Mouse (Mus musculus): Measurements from ENCODE around the gene Vsig10l. TPM values are rescaled to one million over a fixed set of nuclear protein-coding genes. Genes with fewer than 3 reads are reported as not detected.
A peak's percentile ranks its signal among the peaks of the same experiment; 100 is the strongest.

The Vsig10l gene
- polyA plus RNA-seq, 1 experiment from 2014 or later = 1.8 TPM

- H3K36me3 ChIP-seq = no peaks in the 10 kb centered on the region
- peaks cover 17% of the 10 kb centered on the region for H3K4me1 ChIP-seq (replicated peaks)
- WGBS = 78% methylated on average over 3 of the region's 3 CpGs
- ATAC-seq (ENCODE audit: insufficient number of reproducible peaks, insufficient read depth, low FRiP score, low TSS enrichment, low read depth) = no peak
- no peak overlapping the region for H3K4me2 ChIP-seq
- H3K27me3 ChIP-seq = no peaks in the 10 kb centered on the region
- H3K9ac ChIP-seq (replicated peaks) = no peak overlapping the region
- H3K27ac ChIP-seq = no peak overlapping the region
- no peaks in the 10 kb centered on the region for H3K9me3 ChIP-seq
- H3K4me3 ChIP-seq (replicated peaks) = no peak overlapping the region
These were observed 21.9 kb upstream of the Vsig10l start for GRCm38 (mm10) chr7:43441071-43441470.

GRCm38 (mm10) chr7:43442684-43443083, 20.3 kb upstream of the Vsig10l start:
- no peaks in the 10 kb centered on the region for H3K9me3 ChIP-seq
- 15% methylated on average over 9 of the region's 9 CpGs for WGBS
- no peaks in the 10 kb centered on the region for H3K27me3 ChIP-seq
- no peaks in the 10 kb centered on the region for H3K36me3 ChIP-seq
- peaks cover 17% of the 10 kb centered on the region for H3K4me1 ChIP-seq (replicated peaks)
- no peak for ATAC-seq (ENCODE audit: insufficient number of reproducible peaks, insufficient read depth, low FRiP score, low TSS enrichment, low read depth)
- peak overlapping the region; percentile 80 for H3K4me2 ChIP-seq
- peak overlapping the region; percentile 60 for H3K9ac ChIP-seq (replicated peaks)
- peak overlapping the region; percentile 54 for H3K4me3 ChIP-seq (replicated peaks)
- H3K27ac ChIP-seq = peak overlapping the region; percentile 95

DNA sequence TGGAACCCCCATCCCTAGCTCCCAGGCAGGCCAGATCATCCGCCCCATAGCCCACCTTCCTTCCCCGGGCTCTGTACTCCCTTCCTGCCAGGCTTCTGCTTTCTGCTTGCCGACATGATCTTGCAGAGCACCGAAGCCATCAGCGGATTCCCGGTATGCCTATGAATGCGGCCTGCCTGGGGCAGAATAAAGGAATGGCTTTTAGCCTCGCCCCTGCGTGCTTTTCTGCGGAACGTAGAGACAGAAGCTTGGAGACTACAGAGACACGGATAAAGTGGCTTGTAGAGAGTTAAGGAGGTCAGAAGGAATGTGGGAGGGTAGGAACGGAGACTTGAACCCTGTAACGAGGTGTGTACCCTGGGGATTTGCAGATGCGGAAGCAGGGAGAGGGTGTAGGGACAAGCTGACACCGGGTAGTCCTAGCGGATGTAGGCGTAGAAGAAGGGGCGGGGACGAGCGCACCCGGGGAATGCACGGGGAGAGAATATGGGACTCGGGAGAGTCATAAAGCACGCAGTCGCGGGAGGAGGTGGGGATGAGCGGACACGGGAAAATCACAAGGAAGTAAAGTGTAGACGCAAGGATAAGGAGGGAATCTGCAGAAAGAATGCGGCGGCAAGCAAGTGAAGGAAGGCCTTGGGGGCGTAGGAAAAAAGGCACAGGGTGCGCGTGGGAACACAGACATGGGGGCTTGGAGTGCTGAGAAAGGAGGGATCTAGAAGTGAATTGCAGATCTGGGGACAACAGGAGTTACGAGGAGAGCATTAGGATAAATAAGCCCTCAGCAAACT, 19.6 kb upstream of the Vsig10l start:
- H3K9me3 ChIP-seq = no peaks in the 10 kb centered on the region
- H3K4me3 ChIP-seq (replicated peaks) = peak overlapping the region; percentile 54
- peaks cover 17% of the 10 kb centered on the region for H3K4me1 ChIP-seq (replicated peaks)
- no peaks in the 10 kb centered on the region for H3K36me3 ChIP-seq
- peak overlapping the region; percentile 80 for H3K4me2 ChIP-seq
- H3K27me3 ChIP-seq = no peaks in the 10 kb centered on the region
- WGBS = 1% methylated on average over 36 of the region's 36 CpGs
- H3K9ac ChIP-seq (replicated peaks) = peak overlapping the region; percentile 60
- peak; percentile 79 for ATAC-seq (ENCODE audit: insufficient number of reproducible peaks, insufficient read depth, low FRiP score, low TSS enrichment, low read depth)
- peak overlapping the region; percentile 95 for H3K27ac ChIP-seq

DNA sequence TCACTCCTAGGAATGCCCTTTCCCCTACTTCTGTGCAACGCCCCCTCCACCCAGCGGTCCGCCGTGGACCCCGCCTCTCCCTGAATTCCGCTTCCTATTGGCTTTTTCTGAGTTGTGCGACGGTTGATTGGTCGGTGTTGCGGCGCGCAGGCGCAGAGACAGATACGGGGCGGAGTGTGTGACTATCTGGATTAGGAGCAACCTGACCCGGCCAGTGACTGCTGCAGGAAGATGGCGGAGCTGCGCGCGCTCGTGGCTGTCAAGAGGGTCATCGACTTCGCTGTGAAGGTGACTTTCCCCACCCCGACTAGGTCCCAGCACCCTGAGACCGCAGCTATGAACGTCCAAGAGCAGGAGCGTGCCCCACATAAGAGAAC, 19.0 kb upstream of the Vsig10l start, which contains the start of the genes Etfb and Gm45233:
TSS of gene Etfb (plus strand) at position 167 of the 377 bp plus-strand sequence.
TSS of gene Gm45233 (plus strand) at position 212 of the 377 bp plus-strand sequence.
- H3K4me3 ChIP-seq (replicated peaks) = peak within 1 kb of the TSS; percentile 54
- peak within 1 kb of the TSS; percentile 60 for H3K9ac ChIP-seq (replicated peaks)
- no peaks in the 10 kb centered on the region for H3K36me3 ChIP-seq
- peak; percentile 96 for ATAC-seq (ENCODE audit: insufficient number of reproducible peaks, insufficient read depth, low FRiP score, low TSS enrichment, low read depth)
- H3K4me2 ChIP-seq = peak within 1 kb of the TSS; percentile 80
- peak within 1 kb of the TSS; percentile 95 for H3K27ac ChIP-seq
- peaks cover 17% of the 10 kb centered on the region for H3K4me1 ChIP-seq (replicated peaks)
- H3K9me3 ChIP-seq = no peaks in the 10 kb centered on the region
- no peaks in the 10 kb centered on the region for H3K27me3 ChIP-seq
- under 1% methylated on average over 27 of the region's 27 CpGs for WGBS

GRCm38 (mm10) chr7:43447801-43448200, 15.2 kb upstream of the Vsig10l start:
- WGBS = 89% methylated on average over 4 of the region's 4 CpGs
- H3K27me3 ChIP-seq = no peaks in the 10 kb centered on the region

DNA sequence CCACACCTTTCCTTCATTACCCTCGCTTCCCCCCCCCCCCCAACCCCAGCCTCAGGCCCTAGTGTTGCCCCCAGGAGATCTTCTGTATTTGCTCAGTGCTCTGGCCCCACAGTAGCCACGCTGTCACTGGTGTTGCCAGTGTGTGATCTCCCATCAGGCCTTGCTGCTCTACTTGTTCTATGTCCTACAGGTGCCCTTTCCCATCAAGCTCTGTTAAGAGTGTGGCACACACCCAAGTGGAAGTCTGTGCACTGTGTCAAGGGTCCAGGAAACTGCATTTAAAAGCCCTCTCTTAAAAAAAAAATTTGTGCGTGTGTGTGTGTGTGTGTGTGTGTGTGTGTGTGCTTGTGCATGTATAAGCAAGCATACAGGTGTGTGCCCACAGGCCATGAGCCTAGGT, 14.7 kb upstream of the Vsig10l start:
- Histone ChIP-seq H3K4me3 (replicated peaks) (no peak overlapping the region), H3K4me1 (replicated peaks) (peaks cover 11% of the 10 kb centered on the region), H3K9me3 (no peaks in the 10 kb centered on the region), H3K9ac (replicated peaks) (no peak overlapping the region), H3K36me3 (peaks cover 13% of the 10 kb centered on the region), H3K27ac (no peak overlapping the region), H3K27me3 (no peaks in the 10 kb centered on the region), H3K4me2 (no peak overlapping the region)
- ATAC-seq (ENCODE audit: insufficient number of reproducible peaks, insufficient read depth, low FRiP score, low TSS enrichment, low read depth) = no peak
- 89% methylated on average over 3 of the region's 3 CpGs for WGBS

More at GRCm38 (mm10) chr7:43447801-43448200, 15.2 kb upstream of the Vsig10l start:
- H3K4me2 ChIP-seq = no peak overlapping the region
- H3K36me3 ChIP-seq = peaks cover 9% of the 10 kb centered on the region
- no peak overlapping the region for H3K9ac ChIP-seq (replicated peaks)
- no peak for ATAC-seq (ENCODE audit: insufficient number of reproducible peaks, insufficient read depth, low FRiP score, low TSS enrichment, low read depth)
- no peaks in the 10 kb centered on the region for H3K9me3 ChIP-seq
- H3K4me1 ChIP-seq (replicated peaks) = peaks cover 11% of the 10 kb centered on the region
- H3K4me3 ChIP-seq (replicated peaks) = no peak overlapping the region
- H3K27ac ChIP-seq = no peak overlapping the region

DNA sequence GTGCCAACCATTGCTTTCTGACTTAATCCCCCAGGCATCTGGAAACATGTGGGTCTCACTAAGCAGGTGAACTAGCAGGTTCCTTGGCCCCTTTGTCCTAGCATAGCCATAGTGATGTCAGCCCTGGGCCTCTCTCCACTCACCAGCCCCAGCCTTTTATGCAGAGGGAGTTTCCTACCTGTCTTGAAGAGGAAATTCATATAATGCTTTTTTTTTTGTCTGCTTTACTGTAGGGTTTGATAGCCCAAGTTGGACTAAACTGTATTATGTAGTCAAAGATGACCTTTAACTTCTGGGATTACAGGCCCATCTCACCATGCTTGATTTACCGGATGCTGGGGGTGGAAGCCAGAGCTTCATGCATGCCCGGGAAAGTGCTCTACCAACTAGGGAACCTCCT, 13.1 kb upstream of the Vsig10l start:
- Histone ChIP-seq H3K36me3 (peaks cover 29% of the 10 kb centered on the region), H3K27ac (no peak overlapping the region), H3K9me3 (no peaks in the 10 kb centered on the region), H3K4me3 (replicated peaks) (no peak overlapping the region), H3K27me3 (no peaks in the 10 kb centered on the region), H3K4me2 (no peak overlapping the region), H3K4me1 (replicated peaks) (peaks cover 4% of the 10 kb centered on the region; the same call in 1 of the 2 replicates), H3K9ac (replicated peaks) (no peak overlapping the region)
- ATAC-seq (ENCODE audit: insufficient number of reproducible peaks, insufficient read depth, low FRiP score, low TSS enrichment, low read depth) = no peak
- WGBS = 94% methylated on average over 2 of the region's 2 CpGs

- no peak overlapping the region for H3K4me2 ChIP-seq
- no peak overlapping the region for H3K4me3 ChIP-seq (replicated peaks)
- no peak for ATAC-seq (ENCODE audit: insufficient number of reproducible peaks, insufficient read depth, low FRiP score, low TSS enrichment, low read depth)
- no peaks in the 10 kb centered on the region for H3K4me1 ChIP-seq (replicated peaks)
- no peak overlapping the region for H3K27ac ChIP-seq
- WGBS = 94% methylated on average over 11 of the region's 11 CpGs
- no peak overlapping the region for H3K9ac ChIP-seq (replicated peaks)
- no peaks in the 10 kb centered on the region for H3K9me3 ChIP-seq
- no peaks in the 10 kb centered on the region for H3K27me3 ChIP-seq
- H3K36me3 ChIP-seq = peaks cover 48% of the 10 kb centered on the region
These were observed 11.2 kb upstream of the Vsig10l start for GRCm38 (mm10) chr7:43451726-43452125.

DNA sequence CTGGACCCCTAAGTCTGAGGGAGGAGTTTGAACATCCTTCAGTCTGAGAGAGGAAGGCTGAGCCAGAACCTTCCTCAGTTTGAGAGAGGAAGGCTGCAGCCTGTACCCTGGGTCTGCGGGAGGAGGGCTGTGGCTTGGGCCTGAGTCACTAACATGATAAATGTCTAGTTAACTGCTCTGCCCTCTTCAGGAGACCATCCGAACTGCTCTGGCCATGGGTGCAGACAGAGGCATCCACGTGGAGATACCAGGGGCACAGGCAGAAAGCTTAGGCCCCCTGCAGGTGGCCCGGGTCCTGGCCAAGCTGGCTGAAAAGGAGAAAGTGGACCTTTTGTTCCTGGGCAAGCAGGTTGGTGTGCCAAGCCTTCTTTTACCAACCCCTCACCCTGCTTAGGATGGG, 10.3 kb upstream of the Vsig10l start:
- 41% methylated on average over 4 of the region's 4 CpGs for WGBS
- Histone ChIP-seq H3K4me1 (replicated peaks) (no peaks in the 10 kb centered on the region), H3K4me3 (replicated peaks) (no peak overlapping the region), H3K9ac (replicated peaks) (no peak overlapping the region), H3K4me2 (no peak overlapping the region), H3K27me3 (no peaks in the 10 kb centered on the region), H3K36me3 (peaks cover 57% of the 10 kb centered on the region), H3K27ac (no peak overlapping the region), H3K9me3 (no peaks in the 10 kb centered on the region)
- no peak for ATAC-seq (ENCODE audit: insufficient number of reproducible peaks, insufficient read depth, low FRiP score, low TSS enrichment, low read depth)

DNA sequence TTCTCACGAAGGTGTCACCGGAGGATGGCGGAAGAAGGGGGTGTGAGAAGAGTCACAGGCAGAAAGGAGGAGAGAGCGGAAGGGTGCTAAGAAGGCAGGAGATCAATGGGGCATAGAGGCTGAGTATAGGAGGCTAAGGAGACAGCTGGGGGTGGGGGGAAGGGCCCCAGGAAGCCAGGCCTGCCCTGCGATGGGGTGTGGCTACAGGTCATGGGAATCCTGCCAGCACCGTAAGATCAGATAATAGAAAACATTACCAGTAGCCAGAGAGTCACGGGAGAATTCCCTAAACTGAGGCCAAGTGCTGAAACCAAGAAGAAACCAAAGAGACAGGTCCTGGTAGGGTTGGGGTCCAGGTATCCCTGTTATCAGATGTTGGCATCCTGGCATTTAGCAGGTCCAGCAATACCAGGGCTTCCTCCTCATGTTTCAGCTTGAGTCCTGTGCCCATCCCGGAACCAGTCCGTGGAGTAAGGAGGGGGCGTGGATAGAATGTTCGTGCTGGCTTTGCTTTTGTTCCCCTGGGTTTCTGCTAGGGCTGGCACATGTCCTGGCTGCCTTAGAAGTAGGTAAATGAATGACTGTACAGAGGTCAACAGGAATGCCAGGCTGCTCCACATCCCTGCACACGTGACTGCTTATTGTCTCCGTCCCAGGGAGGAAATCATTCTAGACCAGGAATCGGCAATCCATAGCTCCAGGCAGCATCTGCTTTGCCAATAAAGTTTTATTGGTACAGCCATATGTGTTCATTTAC, 9.2 kb upstream of the Vsig10l start:
- H3K27ac ChIP-seq = no peak overlapping the region
- peaks cover 61% of the 10 kb centered on the region for H3K36me3 ChIP-seq
- no peaks in the 10 kb centered on the region for H3K27me3 ChIP-seq
- ATAC-seq (ENCODE audit: insufficient number of reproducible peaks, insufficient read depth, low FRiP score, low TSS enrichment, low read depth) = no peak
- no peak overlapping the region for H3K9ac ChIP-seq (replicated peaks)
- H3K4me3 ChIP-seq (replicated peaks) = no peak overlapping the region
- no peak overlapping the region for H3K4me2 ChIP-seq
- no peaks in the 10 kb centered on the region for H3K9me3 ChIP-seq
- H3K4me1 ChIP-seq (replicated peaks) = no peaks in the 10 kb centered on the region
- 74% methylated on average over 14 of the region's 14 CpGs for WGBS

DNA sequence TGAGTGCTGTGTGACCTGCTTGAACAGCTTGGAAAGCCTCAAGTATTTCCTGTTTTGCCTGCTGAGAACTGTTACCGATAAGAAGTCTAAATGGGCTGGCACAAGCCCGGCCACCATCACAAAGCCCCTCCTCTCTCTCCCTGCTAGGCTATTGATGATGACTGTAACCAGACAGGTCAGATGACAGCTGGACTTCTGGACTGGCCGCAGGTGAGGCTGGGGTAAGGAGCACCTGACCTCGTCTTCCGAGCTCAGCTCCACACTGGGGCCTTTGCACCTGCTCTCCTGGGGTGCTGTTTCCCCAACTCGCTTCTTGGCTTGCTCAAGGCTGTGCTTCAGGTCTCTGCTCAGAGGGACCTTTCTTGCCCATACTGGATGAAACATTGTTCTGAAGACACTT, 8.6 kb upstream of the Vsig10l start:
- peaks cover 61% of the 10 kb centered on the region for H3K36me3 ChIP-seq
- no peak for ATAC-seq (ENCODE audit: insufficient number of reproducible peaks, insufficient read depth, low FRiP score, low TSS enrichment, low read depth)
- no peak overlapping the region for H3K4me3 ChIP-seq (replicated peaks)
- no peak overlapping the region for H3K4me2 ChIP-seq
- H3K27me3 ChIP-seq = no peaks in the 10 kb centered on the region
- no peaks in the 10 kb centered on the region for H3K4me1 ChIP-seq (replicated peaks)
- 77% methylated on average over 6 of the region's 6 CpGs for WGBS
- H3K27ac ChIP-seq = no peak overlapping the region
- H3K9me3 ChIP-seq = no peaks in the 10 kb centered on the region
- no peak overlapping the region for H3K9ac ChIP-seq (replicated peaks)

Data from limb, embryonic 12.5 days (tissue).